Mouse (Mus musculus) thymus, postnatal 36 days (tissue): Measurements from ENCODE around the gene Gm20388.

Source experiments
- DNase-seq, 2 experiments: peaks; one replicate each; pipeline ENCODE4 v3.0.0; 2022; ENCODE audit warnings: mixed read lengths in 2 of 2

The Gm20388 gene

GRCm38 (mm10) chr8:120211345-120211744 is 300.7 kb downstream of the Gm20388 start:
- DNase-seq = no peak

- DNase-seq = no peak
These were observed 302.0 kb downstream of the Gm20388 start for GRCm38 (mm10) chr8:120212596-120212995.

DNA sequence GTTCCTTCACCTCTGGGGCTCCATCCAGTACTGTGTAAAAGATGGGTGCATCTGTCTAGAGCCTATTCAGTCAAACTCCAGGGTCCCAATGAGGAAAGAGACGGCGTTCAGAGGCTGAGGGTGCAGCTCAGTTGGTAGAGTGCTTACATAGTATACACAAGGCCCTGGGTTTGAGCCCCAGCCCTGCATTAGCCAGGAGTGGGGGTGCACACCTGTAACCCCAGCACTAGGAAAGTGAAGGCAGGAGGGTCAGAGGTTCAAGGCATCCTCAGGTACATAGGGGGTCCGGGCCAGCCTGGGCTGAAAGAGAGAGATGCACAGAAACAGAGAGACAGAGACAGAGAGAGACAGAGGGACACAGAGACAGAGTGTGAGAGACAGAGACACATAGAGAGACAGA is 302.6 kb downstream of the Gm20388 start:
- no peak for DNase-seq

GRCm38 (mm10) chr8:120213939-120214338 is 303.3 kb downstream of the Gm20388 start:
- no peak for DNase-seq

GRCm38 (mm10) chr8:120215416-120216141 is 304.9 kb downstream of the Gm20388 start:
- no peak for DNase-seq

- DNase-seq = no peak
These were observed 306.5 kb downstream of the Gm20388 start for GRCm38 (mm10) chr8:120216855-120217830.

GRCm38 (mm10) chr8:120222548-120222947 is 311.9 kb downstream of the Gm20388 start:
- DNase-seq = no peak

- DNase-seq = no peak
These were observed 314.1 kb downstream of the Gm20388 start for GRCm38 (mm10) chr8:120224521-120225420.

DNA sequence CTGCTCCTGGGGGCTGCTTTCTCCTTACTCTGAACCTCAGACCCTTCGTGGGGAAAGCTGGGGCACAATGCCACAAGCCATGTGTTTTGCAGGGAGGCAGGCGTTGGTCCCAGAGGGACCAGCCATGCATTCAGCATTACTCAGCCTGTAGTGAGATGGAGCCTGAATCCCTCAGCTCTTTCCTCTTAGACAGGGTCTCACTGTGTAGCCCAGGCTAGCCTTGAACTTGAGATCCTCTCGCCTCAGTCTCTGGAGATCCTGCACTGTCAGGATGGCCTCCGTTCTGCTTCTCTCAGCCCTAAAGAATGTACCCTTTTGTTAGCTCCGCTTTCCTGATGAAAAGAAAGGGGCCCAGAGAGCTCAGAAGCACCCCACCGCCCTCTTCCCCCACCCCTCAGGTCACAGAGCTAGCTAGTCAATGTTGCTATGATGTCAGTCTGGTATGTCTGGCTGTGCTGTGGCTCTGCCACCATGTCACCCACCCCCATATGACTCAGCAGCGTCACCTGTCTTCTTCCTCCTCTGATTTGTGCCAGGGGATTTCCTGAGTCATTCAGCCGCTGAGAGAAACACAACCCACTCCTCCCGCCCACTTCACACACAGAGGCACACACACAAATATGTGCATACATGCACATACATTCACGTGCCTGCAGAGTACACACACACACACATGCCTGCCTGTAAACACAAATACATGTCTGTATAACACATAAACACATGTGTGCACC is 314.9 kb downstream of the Gm20388 start:
- peak in 1 of 2 experiments; percentile 30 for DNase-seq

- no peak for DNase-seq
These were observed 316.3 kb downstream of the Gm20388 start for GRCm38 (mm10) chr8:120226700-120227577.

DNA sequence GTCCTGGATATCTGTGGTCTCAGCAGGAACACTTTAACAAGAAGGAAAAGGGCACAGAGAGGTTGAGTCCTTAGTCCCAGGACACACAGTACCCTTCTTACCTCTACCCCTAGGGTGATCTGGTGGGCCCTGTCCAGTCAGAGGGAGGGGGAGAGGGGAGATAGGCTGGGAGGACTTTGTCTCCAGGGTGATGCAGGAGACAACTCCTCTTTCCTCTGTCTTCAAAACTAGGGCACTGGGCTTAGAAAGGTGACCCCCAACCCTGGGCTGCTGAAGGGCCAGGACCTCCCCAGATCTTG is 316.9 kb downstream of the Gm20388 start:
- DNase-seq = no peak

DNA sequence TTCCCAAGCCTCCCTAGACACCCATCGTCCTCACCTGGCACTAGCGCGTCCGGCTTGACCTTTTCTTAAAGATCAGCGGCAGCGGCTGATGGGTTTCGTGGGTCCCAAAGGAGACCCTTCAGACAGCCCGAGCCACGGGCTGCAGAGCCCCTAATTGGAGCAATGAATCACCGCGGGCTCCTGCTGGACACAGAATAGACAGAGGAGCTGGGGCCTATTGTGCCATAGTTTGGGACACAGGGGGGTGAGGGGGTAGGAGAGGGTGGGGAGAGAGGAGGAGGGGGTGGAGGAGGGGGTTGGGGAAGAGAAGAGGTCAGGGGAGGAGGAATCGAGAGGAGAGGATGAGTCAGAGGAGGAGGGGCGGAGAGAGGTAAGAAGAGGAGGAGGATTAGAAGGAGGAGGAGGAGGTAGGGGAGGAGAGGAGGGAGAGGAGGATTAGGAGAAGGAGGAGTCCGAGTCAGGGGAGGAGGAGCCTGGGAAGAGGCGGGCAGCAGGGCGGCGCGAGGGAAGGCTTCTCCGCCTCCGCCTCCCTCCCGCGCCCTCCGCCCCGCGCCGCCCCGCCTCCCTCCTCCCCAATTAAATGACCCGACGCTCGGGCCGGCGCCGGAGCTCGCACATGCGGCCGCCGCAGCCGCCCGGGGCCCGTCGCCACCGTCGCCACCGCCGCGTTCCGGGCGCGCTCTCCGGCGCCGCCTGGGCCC is 317.4 kb downstream of the Gm20388 start, which contains the start of gene Gse1:
Gene Gse1 (plus strand): TSS at position 566 of the 701 bp plus-strand sequence.
- peak; percentile 23 to 36 for DNase-seq

- DNase-seq = peak in 1 of 2 experiments; percentile 11
These were observed 318.3 kb downstream of the Gm20388 start for GRCm38 (mm10) chr8:120228781-120229573.

DNA sequence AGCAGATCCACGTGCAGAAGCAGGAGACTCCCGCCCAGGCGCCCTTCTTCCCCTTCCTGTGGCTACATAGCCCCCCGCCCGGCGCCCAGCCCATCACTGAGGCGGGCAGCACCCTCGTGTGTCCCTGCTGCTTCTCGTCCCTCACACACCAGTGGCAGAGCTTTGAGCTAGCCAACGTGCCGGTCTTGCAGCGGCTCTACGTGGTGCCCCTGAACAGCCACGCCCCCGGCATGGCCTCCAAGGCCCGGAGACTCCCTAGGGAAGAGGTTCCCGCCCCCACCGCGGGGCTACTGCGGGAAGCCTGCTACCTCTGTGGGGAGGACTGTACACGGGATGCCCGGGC is 318.9 kb downstream of the Gm20388 start:
- no peak for DNase-seq

- no peak for DNase-seq
These were observed 319.4 kb downstream of the Gm20388 start for GRCm38 (mm10) chr8:120230081-120230480.

DNA sequence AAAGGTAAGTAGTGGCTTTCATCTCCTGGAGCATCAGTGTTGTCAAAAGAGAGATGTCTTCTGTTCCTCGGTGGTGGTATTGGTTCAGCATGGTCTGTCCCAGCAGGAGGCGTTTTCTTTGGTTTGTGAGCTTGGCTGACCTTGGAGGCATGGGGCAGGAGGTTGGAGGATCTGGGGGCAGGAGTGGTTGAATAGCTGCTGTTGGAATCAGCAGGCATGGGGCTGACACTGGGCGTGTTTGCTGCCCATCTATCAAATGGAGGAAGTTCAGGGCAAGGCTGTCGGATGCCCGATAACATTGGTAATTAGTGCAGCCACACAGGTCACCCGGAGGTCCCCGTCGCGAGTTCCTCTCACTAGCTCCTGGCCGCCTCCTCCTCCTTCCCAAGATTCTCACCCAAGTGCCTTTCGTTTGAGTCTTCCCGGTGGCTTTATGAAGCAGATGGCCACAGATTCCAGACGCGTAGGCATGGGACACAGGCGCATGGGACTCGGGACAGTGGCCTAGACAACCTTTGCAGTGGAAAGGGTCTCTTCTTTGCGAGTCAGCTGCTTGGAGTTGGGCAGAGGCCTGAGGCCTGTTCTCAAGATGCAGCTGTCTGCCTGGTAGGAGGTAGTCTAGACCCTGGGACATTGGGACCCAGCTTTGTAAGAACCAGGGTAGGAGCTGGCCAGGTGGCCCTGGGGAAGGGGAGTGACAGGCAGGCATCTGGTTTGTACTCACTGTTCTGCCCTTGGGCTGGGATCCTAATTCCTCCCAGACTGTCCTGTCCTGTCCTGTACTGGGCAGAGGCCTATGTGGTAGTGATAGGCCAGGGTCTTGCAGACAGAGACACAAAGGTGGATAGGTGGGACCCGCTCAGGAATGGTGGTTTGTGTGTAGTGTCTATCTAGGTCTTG is 320.3 kb downstream of the Gm20388 start:
- no peak for DNase-seq

- DNase-seq = no peak
These were observed 321.2 kb downstream of the Gm20388 start for GRCm38 (mm10) chr8:120231870-120232269.

GRCm38 (mm10) chr8:120232398-120232797 is 321.8 kb downstream of the Gm20388 start:
- no peak for DNase-seq

- DNase-seq = no peak
These were observed 322.3 kb downstream of the Gm20388 start for GRCm38 (mm10) chr8:120232913-120233312.
